Mouse (Mus musculus): Measurements from ENCODE around the gene Dnah6. TPM values are rescaled to one million over a fixed set of nuclear protein-coding genes. Genes with fewer than 3 reads are reported as not detected.

Gene Dnah6
- 0.06 and 0.09 TPM in 2 replicates for polyA plus RNA-seq (2015; fragmentation: Nextera tagmentation; extraction: Ambion mirVana)

DNA sequence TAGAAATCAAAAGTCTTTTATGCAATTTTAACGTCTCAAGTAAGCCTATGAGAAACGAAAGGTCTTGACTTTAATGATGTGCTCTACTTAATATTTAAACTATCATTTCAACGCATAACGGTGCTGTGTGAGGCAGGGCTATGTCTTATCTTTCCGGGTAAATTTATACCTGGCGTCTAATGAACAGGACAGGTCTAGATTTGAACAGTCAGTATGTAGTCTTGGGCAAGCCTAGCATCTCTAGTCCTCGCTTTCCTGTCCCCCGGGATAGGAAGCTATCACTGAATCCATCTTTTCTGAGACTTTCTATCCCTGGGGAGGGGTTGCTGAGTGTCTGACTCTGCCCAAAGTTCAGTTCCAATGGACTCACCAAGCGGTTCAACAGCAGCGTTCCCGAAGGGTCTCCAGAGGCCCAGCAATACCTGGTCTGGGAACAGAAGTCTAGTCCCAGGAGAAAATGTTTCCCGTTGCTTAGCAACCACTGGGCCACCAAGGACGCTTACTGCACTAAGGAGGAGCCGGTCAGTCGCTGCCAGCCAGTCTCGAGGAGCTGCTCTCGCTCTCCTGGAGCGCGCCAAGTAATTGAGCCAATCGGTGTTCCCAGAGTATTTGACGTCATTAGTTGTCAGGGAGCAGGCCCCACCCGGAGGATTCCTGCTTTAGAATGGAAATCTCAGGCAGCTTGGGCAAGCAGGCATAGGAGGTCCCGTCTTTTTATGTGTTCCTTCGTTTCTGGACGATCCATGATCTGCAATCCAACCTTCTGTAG lies at the start of gene Dnah6:
Gene Dnah6 (minus strand): TSS at position 463 of the 769 bp plus-strand sequence.
- 33% methylated on average over 25 of the region's 25 CpGs for WGBS
- Histone ChIP-seq H3K27ac (ENCODE audit: low read length) (peak within 1 kb of the TSS; percentile 73), H3K9ac (replicated peaks; ENCODE audit: low read length) (peak within 1 kb of the TSS; percentile 29), H3K27me3 (ENCODE audit: insufficient read depth, low read length) (no peaks in the 10 kb centered on the region), H3K9me3 (ENCODE audit: low read length) (no peaks in the 10 kb centered on the region), H3K4me1 (ENCODE audit: insufficient read depth, low read length) (peaks cover 14% of the 10 kb centered on the region), H3K36me3 (ENCODE audit: insufficient read depth, low read length) (no peaks in the 10 kb centered on the region), H3K4me2 (replicated peaks; ENCODE audit: low read depth, low read length) (peak within 1 kb of the TSS; percentile 57), H3K4me3 (ENCODE audit: low read length) (peak within 1 kb of the TSS; percentile 33)
- peak; percentile 98 for ATAC-seq (ENCODE audit: low FRiP score, low TSS enrichment)

DNA sequence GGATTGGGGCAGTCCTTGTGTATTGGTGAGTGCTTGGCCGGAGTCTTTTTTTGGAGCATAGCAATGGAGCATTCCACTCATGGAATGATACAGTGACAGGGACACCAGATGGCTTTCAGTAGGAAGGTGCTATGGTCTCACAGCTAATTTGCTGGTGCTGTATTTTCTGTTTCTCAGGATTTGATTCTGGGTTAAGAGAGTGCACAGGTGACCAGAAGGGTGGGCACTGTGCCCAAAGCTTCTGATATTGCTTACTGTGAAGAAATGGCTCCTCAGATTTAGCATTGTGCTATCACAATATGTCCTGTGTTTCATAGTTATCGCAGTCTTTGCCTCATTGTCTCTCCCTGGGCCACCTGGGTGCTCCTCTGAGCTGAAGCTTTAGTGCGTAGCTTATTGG lies 47.9 kb upstream of the Dnah6 start:
- 95% methylated on average over 3 of the region's 3 CpGs for WGBS
- Histone ChIP-seq H3K4me3 (ENCODE audit: low read length) (no peak overlapping the region), H3K27me3 (ENCODE audit: insufficient read depth, low read length) (no peaks in the 10 kb centered on the region), H3K27ac (ENCODE audit: low read length) (no peak overlapping the region), H3K4me1 (ENCODE audit: insufficient read depth, low read length) (no peaks in the 10 kb centered on the region), H3K4me2 (replicated peaks; ENCODE audit: low read depth, low read length) (no peak overlapping the region), H3K9me3 (ENCODE audit: low read length) (no peaks in the 10 kb centered on the region), H3K9ac (replicated peaks; ENCODE audit: low read length) (no peak overlapping the region), H3K36me3 (ENCODE audit: insufficient read depth, low read length) (peaks cover 64% of the 10 kb centered on the region)
- ATAC-seq (ENCODE audit: low FRiP score, low TSS enrichment), result no peak

GRCm38 (mm10) chr6:73267738-73268311 lies 46.4 kb upstream of the Dnah6 start:
- Histone ChIP-seq H3K4me3 (ENCODE audit: low read length) (no peak overlapping the region), H3K4me2 (replicated peaks; ENCODE audit: low read depth, low read length) (no peak overlapping the region), H3K4me1 (ENCODE audit: insufficient read depth, low read length) (no peaks in the 10 kb centered on the region), H3K27me3 (ENCODE audit: insufficient read depth, low read length) (no peaks in the 10 kb centered on the region), H3K27ac (ENCODE audit: low read length) (no peak overlapping the region), H3K36me3 (ENCODE audit: insufficient read depth, low read length) (peaks cover 71% of the 10 kb centered on the region), H3K9me3 (ENCODE audit: low read length) (no peaks in the 10 kb centered on the region), H3K9ac (replicated peaks; ENCODE audit: low read length) (no peak overlapping the region)
- WGBS, result 89% methylated on average over 8 of the region's 8 CpGs
- 0 out of 2 replicates have a peak, but pooled peaks have one; percentile 35 for ATAC-seq (ENCODE audit: low FRiP score, low TSS enrichment)

- Histone ChIP-seq H3K27ac (ENCODE audit: low read length) (no peak overlapping the region), H3K9ac (replicated peaks; ENCODE audit: low read length) (no peak overlapping the region), H3K9me3 (ENCODE audit: low read length) (no peaks in the 10 kb centered on the region), H3K36me3 (ENCODE audit: insufficient read depth, low read length) (peaks cover 59% of the 10 kb centered on the region), H3K4me1 (ENCODE audit: insufficient read depth, low read length) (no peaks in the 10 kb centered on the region), H3K27me3 (ENCODE audit: insufficient read depth, low read length) (no peaks in the 10 kb centered on the region), H3K4me3 (ENCODE audit: low read length) (no peak overlapping the region), H3K4me2 (replicated peaks; ENCODE audit: low read depth, low read length) (no peak overlapping the region)
- WGBS, result 47% methylated on average over 2 of the region's 2 CpGs
- no peak for ATAC-seq (ENCODE audit: low FRiP score, low TSS enrichment)
Observed at GRCm38 (mm10) chr6:73264801-73265200, 43.4 kb upstream of the Dnah6 start.

DNA sequence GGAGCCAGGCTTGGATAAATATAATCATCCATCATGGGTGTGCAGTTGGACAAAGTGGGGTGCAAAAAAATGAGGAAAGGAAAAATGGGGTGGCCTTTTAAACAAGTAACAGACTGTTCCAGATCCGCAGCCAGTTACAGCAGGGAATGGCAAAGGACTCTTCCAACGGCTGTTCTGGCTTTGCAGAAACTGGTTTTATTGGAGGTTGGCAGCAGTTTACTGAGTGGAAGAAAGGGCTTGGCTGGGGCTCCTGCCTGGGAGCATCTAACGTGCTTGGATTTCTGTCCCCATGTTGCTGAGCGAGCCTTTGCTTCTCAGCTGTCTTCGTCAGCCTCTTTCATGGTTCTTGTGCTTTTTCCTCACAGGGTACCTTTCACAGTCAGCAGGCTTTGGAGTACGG lies 38.7 kb upstream of the Dnah6 start:
- WGBS, result 87% methylated on average over 6 of the region's 6 CpGs
- H3K27me3 ChIP-seq (ENCODE audit: insufficient read depth, low read length), result no peaks in the 10 kb centered on the region
- no peak overlapping the region for H3K4me2 ChIP-seq (replicated peaks; ENCODE audit: low read depth, low read length)
- no peak for ATAC-seq (ENCODE audit: low FRiP score, low TSS enrichment)
- H3K4me1 ChIP-seq (ENCODE audit: insufficient read depth, low read length), result no peaks in the 10 kb centered on the region
- H3K4me3 ChIP-seq (ENCODE audit: low read length), result no peak overlapping the region
- no peak overlapping the region for H3K27ac ChIP-seq (ENCODE audit: low read length)
- H3K9me3 ChIP-seq (ENCODE audit: low read length), result no peaks in the 10 kb centered on the region
- H3K9ac ChIP-seq (replicated peaks; ENCODE audit: low read length), result no peak overlapping the region
- H3K36me3 ChIP-seq (ENCODE audit: insufficient read depth, low read length), result peaks cover 64% of the 10 kb centered on the region

- 0 out of 2 replicates have a peak, but pooled peaks cover 6% of the 10 kb centered on the region for H3K4me1 ChIP-seq (ENCODE audit: insufficient read depth, low read length)
- no peaks in the 10 kb centered on the region for H3K9me3 ChIP-seq (ENCODE audit: low read length)
- H3K27me3 ChIP-seq (ENCODE audit: insufficient read depth, low read length), result no peaks in the 10 kb centered on the region
- ATAC-seq (ENCODE audit: low FRiP score, low TSS enrichment), result no peak
- 91% methylated on average over 7 of the region's 7 CpGs for WGBS
- no peak overlapping the region for H3K9ac ChIP-seq (replicated peaks; ENCODE audit: low read length)
- peaks cover 43% of the 10 kb centered on the region for H3K36me3 ChIP-seq (ENCODE audit: insufficient read depth, low read length)
- no peak overlapping the region for H3K4me2 ChIP-seq (replicated peaks; ENCODE audit: low read depth, low read length)
- no peak overlapping the region for H3K4me3 ChIP-seq (ENCODE audit: low read length)
- H3K27ac ChIP-seq (ENCODE audit: low read length), result no peak overlapping the region
Observed at GRCm38 (mm10) chr6:73257068-73257467, 35.6 kb upstream of the Dnah6 start.

GRCm38 (mm10) chr6:73254307-73255228 lies 33.1 kb upstream of the Dnah6 start:
- no peak overlapping the region for H3K4me2 ChIP-seq (replicated peaks; ENCODE audit: low read depth, low read length)
- no peaks in the 10 kb centered on the region for H3K9me3 ChIP-seq (ENCODE audit: low read length)
- peak; percentile 62; the same call in 1 of the 2 replicates for ATAC-seq (ENCODE audit: low FRiP score, low TSS enrichment)
- H3K4me3 ChIP-seq (ENCODE audit: low read length), result no peak overlapping the region
- no peaks in the 10 kb centered on the region for H3K27me3 ChIP-seq (ENCODE audit: insufficient read depth, low read length)
- peaks cover 25% of the 10 kb centered on the region for H3K36me3 ChIP-seq (ENCODE audit: insufficient read depth, low read length)
- H3K27ac ChIP-seq (ENCODE audit: low read length), result no peak overlapping the region
- H3K4me1 ChIP-seq (ENCODE audit: insufficient read depth, low read length), result peaks cover 14% of the 10 kb centered on the region
- H3K9ac ChIP-seq (replicated peaks; ENCODE audit: low read length), result no peak overlapping the region
- 68% methylated on average over 9 of the region's 9 CpGs for WGBS

GRCm38 (mm10) chr6:73253584-73253983 lies 32.1 kb upstream of the Dnah6 start:
- Histone ChIP-seq H3K36me3 (ENCODE audit: insufficient read depth, low read length) (peaks cover 16% of the 10 kb centered on the region), H3K4me2 (replicated peaks; ENCODE audit: low read depth, low read length) (no peak overlapping the region), H3K27me3 (ENCODE audit: insufficient read depth, low read length) (no peaks in the 10 kb centered on the region), H3K4me3 (ENCODE audit: low read length) (no peak overlapping the region), H3K9ac (replicated peaks; ENCODE audit: low read length) (no peak overlapping the region), H3K9me3 (ENCODE audit: low read length) (no peaks in the 10 kb centered on the region), H3K27ac (ENCODE audit: low read length) (no peak overlapping the region), H3K4me1 (ENCODE audit: insufficient read depth, low read length) (peaks cover 19% of the 10 kb centered on the region)
- ATAC-seq (ENCODE audit: low FRiP score, low TSS enrichment), result no peak
- WGBS, result 64% methylated on average over 4 of the region's 4 CpGs

DNA sequence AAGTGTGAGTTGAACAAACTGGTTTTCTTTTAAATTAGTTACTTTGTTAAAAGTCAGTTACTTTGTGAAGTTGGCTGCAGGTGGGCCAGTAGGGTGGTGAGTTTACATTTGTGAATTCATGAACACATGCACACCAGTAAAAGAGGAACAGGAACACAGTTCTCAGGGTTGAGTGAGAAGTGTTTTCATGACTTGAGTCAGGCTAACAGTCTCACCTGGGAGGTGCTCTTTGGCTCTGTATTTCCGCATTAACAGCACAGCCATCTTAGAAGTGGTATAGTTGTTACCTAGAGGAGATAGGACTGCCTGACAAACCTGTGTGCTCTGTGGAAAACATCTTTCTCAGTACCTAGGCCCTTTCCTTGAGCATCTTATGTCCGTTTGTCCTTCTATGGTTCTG lies 31.6 kb upstream of the Dnah6 start:
- Histone ChIP-seq H3K36me3 (ENCODE audit: insufficient read depth, low read length) (peaks cover 15% of the 10 kb centered on the region), H3K9ac (replicated peaks; ENCODE audit: low read length) (no peak overlapping the region), H3K4me3 (ENCODE audit: low read length) (no peak overlapping the region), H3K27ac (ENCODE audit: low read length) (no peak overlapping the region), H3K27me3 (ENCODE audit: insufficient read depth, low read length) (no peaks in the 10 kb centered on the region), H3K4me2 (replicated peaks; ENCODE audit: low read depth, low read length) (no peak overlapping the region), H3K4me1 (ENCODE audit: insufficient read depth, low read length) (peaks cover 19% of the 10 kb centered on the region), H3K9me3 (ENCODE audit: low read length) (no peaks in the 10 kb centered on the region)
- 89% methylated on average over 2 of the region's 2 CpGs for WGBS
- no peak for ATAC-seq (ENCODE audit: low FRiP score, low TSS enrichment)
